8 mouse cellular contexts compared by ENCODE assay signal in the genomic region with DNA sequence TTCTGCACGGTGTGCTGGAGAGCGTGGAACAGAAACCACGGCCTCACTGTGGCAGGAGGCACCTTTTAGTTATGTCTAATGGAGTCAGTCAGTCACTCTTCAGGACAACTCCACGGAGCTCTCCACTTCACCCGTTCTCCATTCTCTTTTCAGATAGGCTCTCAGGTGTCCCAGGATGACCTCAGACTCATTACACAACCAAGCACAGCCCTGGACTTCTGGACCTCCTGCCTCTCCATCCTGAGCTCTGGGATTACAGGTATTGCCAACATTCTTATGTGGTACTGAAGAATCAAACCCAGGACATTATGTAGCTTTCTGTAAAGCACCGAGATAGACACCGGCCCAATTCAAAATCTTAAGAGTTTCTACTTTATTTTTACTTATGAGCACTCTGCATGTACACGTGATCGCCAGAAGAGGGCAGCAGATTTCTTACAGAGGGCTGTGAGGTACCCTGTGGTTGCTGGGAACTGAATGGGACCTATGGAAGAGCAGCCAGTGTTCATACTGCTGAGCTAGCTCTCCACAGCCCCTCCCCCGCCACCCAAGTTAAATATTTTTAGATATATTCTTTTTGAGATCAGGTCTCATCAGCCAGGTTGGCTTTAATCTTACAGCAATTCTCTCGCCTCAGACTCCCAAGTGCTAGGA. TPM values are rescaled to one million over a fixed set of nuclear protein-coding genes. Genes with fewer than 3 reads are reported as not detected.
A peak's percentile ranks its signal among the peaks of the same experiment; 100 is the strongest.
DNase-seq lines count a peak whose midpoint lies in the region; ATAC-seq and TF ChIP-seq lines count a peak whose summit lies in the region.

No protein-coding gene starts in this region.

- H3K4me2 ChIP-seq in neural tube, embryonic 15.5 days: no peak overlapping the region
- no peak overlapping the region for H3K4me2 ChIP-seq in hindbrain, embryonic 14.5 days (replicated peaks)

- H3K4me3 ChIP-seq in neural tube, embryonic 15.5 days (replicated peaks): no peak overlapping the region
- H3K4me3 ChIP-seq in hindbrain, embryonic 14.5 days (replicated peaks; ENCODE audit: low read length): no peak overlapping the region
- no peak overlapping the region for H3K4me3 ChIP-seq in liver, adult 2 months (ENCODE audit: insufficient read depth, low read depth, low read length)

- ATAC-seq in neural tube, embryonic 15.5 days (ENCODE audit: low FRiP score): no peak
- ATAC-seq in hindbrain, embryonic 14.5 days (ENCODE audit: low FRiP score): peak; percentile 77; the same call in 1 of the 2 replicates

- peak; percentile 39 for DNase-seq in neural tube, embryonic 10.5 days (ENCODE audit: extremely low spot score, low spot score)
- peak; percentile 24 for DNase-seq in Muller cell, postnatal 12 days (ENCODE audit: inconsistent ontology term)
- DNase-seq in cerebellum, adult 9-11 months: peak; percentile 47
- DNase-seq in hindbrain, embryonic 14.5 days (ENCODE audit: low spot score): peak; percentile 67
- peak; percentile 84 for DNase-seq in liver, adult 2 months (ENCODE audit: extremely low read depth, low read depth, low spot score)
- peak; percentile 68 for DNase-seq in naive thymus-derived CD4-positive, alpha-beta T cell, adult 2 months (ENCODE audit: low read depth)
- DNase-seq in urinary bladder, adult 18-20 months (ENCODE audit: low spot score in 2 of 2): no peak

- H3K9me3 ChIP-seq in neural tube, embryonic 15.5 days (replicated peaks): no peaks in the 10 kb centered on the region
- no peaks in the 10 kb centered on the region for H3K9me3 ChIP-seq in hindbrain, embryonic 14.5 days (ENCODE audit: control insufficient read depth, low read length)

- no peaks in the 10 kb centered on the region for H3K79me2 ChIP-seq in liver, adult 2 months (ENCODE audit: control insufficient read depth, insufficient read depth, low read length)

- H3K4me1 ChIP-seq in neural tube, embryonic 15.5 days: no peaks in the 10 kb centered on the region
- H3K4me1 ChIP-seq in hindbrain, embryonic 14.5 days (replicated peaks; ENCODE audit: control insufficient read depth, insufficient read depth, low read length): no peaks in the 10 kb centered on the region
- H3K4me1 ChIP-seq in liver, adult 2 months (ENCODE audit: control insufficient read depth, insufficient read depth, low read length): 0 out of 2 replicates have a peak, but pooled peaks cover 2% of the 10 kb centered on the region

- WGBS in neural tube, embryonic 15.5 days: 71% methylated on average over 11 of the region's 11 CpGs
- 73% methylated on average over 11 of the region's 11 CpGs for WGBS in hindbrain, embryonic 14.5 days
- WGBS in liver, adult 2 months: 50% methylated on average over 11 of the region's 11 CpGs

- no peak overlapping the region for H3K27ac ChIP-seq in neural tube, embryonic 15.5 days (replicated peaks)
- H3K27ac ChIP-seq in hindbrain, embryonic 14.5 days: no peak overlapping the region
- H3K27ac ChIP-seq in liver, adult 2 months (replicated peaks; ENCODE audit: insufficient read depth, low read depth, low read length): no peak overlapping the region

- H3K36me3 ChIP-seq in neural tube, embryonic 15.5 days: peaks cover 29% of the 10 kb centered on the region
- peaks cover 53% of the 10 kb centered on the region for H3K36me3 ChIP-seq in hindbrain, embryonic 14.5 days (replicated peaks; ENCODE audit: control insufficient read depth, insufficient read depth)
- H3K36me3 ChIP-seq in liver, adult 2 months (ENCODE audit: control insufficient read depth, insufficient read depth, low read length): peaks cover 21% of the 10 kb centered on the region

- H3K27me3 ChIP-seq in neural tube, embryonic 15.5 days (replicated peaks): no peaks in the 10 kb centered on the region
- H3K27me3 ChIP-seq in hindbrain, embryonic 14.5 days (ENCODE audit: control insufficient read depth, insufficient read depth, low read length): no peaks in the 10 kb centered on the region
- H3K27me3 ChIP-seq in liver, adult 2 months (ENCODE audit: control insufficient read depth, insufficient read depth, low read length): no peaks in the 10 kb centered on the region

- no peak overlapping the region for H3K9ac ChIP-seq in neural tube, embryonic 15.5 days (replicated peaks)
- H3K9ac ChIP-seq in hindbrain, embryonic 14.5 days: no peak overlapping the region
- H3K9ac ChIP-seq in liver, adult 2 months (ENCODE audit: low read depth, low read length): no peak overlapping the region

- peak; percentile 57 for TF ChIP-seq CTCF in liver, adult 2 months (IDR thresholded peaks at IDR 0.05; ENCODE audit: low read depth, low read length)

- TF ChIP-seq POLR2A in liver, adult 2 months (IDR thresholded peaks at IDR 0.05; ENCODE audit: extremely low read depth, insufficient read depth, low read length): no peak

RNA-seq across cellular contexts. Expression of a gene that starts 16.9 kb away (rescaled TPM):
- 8.0 and 9.6 TPM in 2 replicates for polyA plus RNA-seq in neural tube, embryonic 15.5 days (2015; fragmentation: Nextera tagmentation; extraction: Ambion mirVana)
- polyA plus RNA-seq in hindbrain, embryonic 14.5 days (2014; fragmentation: Nextera tagmentation; extraction: Ambion mirVana): 5.0 and 8.4 TPM in 2 replicates
- total RNA-seq in liver, adult 2 months (2014; rRNA removed): 1.6 and 2.5 TPM in 2 replicates
- polyA plus RNA-seq in liver, adult 2 months (2012; rRNA removed): 4.3 and 7.1 TPM in 2 replicates

RNA-seq across cellular contexts. Expression of a gene that starts 39.4 kb away (rescaled TPM):
- polyA plus RNA-seq in neural tube, embryonic 15.5 days (2015; fragmentation: Nextera tagmentation; extraction: Ambion mirVana): 23.8 and 28.3 TPM in 2 replicates
- polyA plus RNA-seq in hindbrain, embryonic 14.5 days (2014; fragmentation: Nextera tagmentation; extraction: Ambion mirVana): 30.9 and 40.4 TPM in 2 replicates
- total RNA-seq in liver, adult 2 months (2014; rRNA removed): 0.81 and 1.0 TPM in 2 replicates
- polyA plus RNA-seq in liver, adult 2 months (2012; rRNA removed): 1.4 and 1.8 TPM in 2 replicates

RNA-seq across cellular contexts. Expression of a gene that starts 56.7 kb away (rescaled TPM):
- 92.1 and 96.3 TPM in 2 replicates for polyA plus RNA-seq in neural tube, embryonic 15.5 days (2015; fragmentation: Nextera tagmentation; extraction: Ambion mirVana)
- 52.4 and 63.6 TPM in 2 replicates for polyA plus RNA-seq in hindbrain, embryonic 14.5 days (2014; fragmentation: Nextera tagmentation; extraction: Ambion mirVana)
- total RNA-seq in liver, adult 2 months (2014; rRNA removed): 53.7 and 88.7 TPM in 2 replicates
- polyA plus RNA-seq in liver, adult 2 months (2012; rRNA removed): 155 and 176 TPM in 2 replicates

Comparison
In these comparisons a context has a peak if more than half of its experiments do, and no peak if none do; other contexts are left out.
1. DNase-seq: peak in neural tube, embryonic 10.5 days (single experiment), Muller cell, postnatal 12 days (single experiment), cerebellum, adult 9-11 months (single experiment), hindbrain, embryonic 14.5 days (single experiment), liver, adult 2 months (single experiment) and naive thymus-derived CD4-positive, alpha-beta T cell, adult 2 months (single experiment); none in urinary bladder, adult 18-20 months (0 of 2).